Mouse (Mus musculus) MEL (cell line): ENCODE measurements around the gene Tnfrsf25. TPM values are rescaled to one million over a fixed set of nuclear protein-coding genes. Genes with fewer than 3 reads are reported as not detected.

Source experiments
- DNase-seq: peaks from one replicate; pipeline ENCODE4 v3.0.0; 2011; ENCODE audit warnings: low read depth, low spot score
- H3K27ac ChIP-seq: 2 replicates; pipeline ENCODE4 v1.5.1; 2012; ENCODE audit warnings: low read depth, mild to moderate bottlenecking, control low read depth, low read length, moderate library complexity; ENCODE audit not compliant: control insufficient read depth
- H3K27me3 ChIP-seq, 2 experiments: fragments of 150-350 bp in 1 of 2; sonication (generic) in 1 of 2; 2 replicates each; pipeline ENCODE4 v1.6.1; 2012; ENCODE audit warnings: low read length in 2 of 2, mild to moderate bottlenecking in 2 of 2, improper control_type of control experiment in 1 of 2, moderate library complexity in 1 of 2; ENCODE audit not compliant: insufficient read depth in 2 of 2, control insufficient read depth in 1 of 2
- H3K36me3 ChIP-seq, 2 experiments: 2 replicates each; pipeline ENCODE4 v1.6.1; 2012 to 2014; ENCODE audit warnings: low read length in 2 of 2, improper control_type of control experiment in 1 of 2, inconsistent platforms in 1 of 2, mild to moderate bottlenecking in 1 of 2; ENCODE audit not compliant: insufficient read depth in 2 of 2, control insufficient read depth in 1 of 2
- H3K4me1 ChIP-seq, 2 experiments: fragments of 150-350 bp in 1 of 2; sonication (generic) in 1 of 2; 2 replicates each; pipeline ENCODE4 v1.6.1; 2012; ENCODE audit warnings: low read length in 2 of 2, improper control_type of control experiment in 1 of 2, mild to moderate bottlenecking in 1 of 2; ENCODE audit not compliant: insufficient read depth in 2 of 2, control insufficient read depth in 1 of 2
- H3K4me3 ChIP-seq, 2 experiments: fragments of 150-350 bp in 1 of 2; sonication (generic) in 1 of 2; 2 replicates each; pipeline ENCODE4 v1.5.1; 2012; ENCODE audit warnings: low read depth in 2 of 2, low read length in 2 of 2, mild to moderate bottlenecking in 2 of 2, moderate library complexity in 2 of 2, control low read depth in 1 of 2, improper control_type of control experiment in 1 of 2; ENCODE audit not compliant: control insufficient read depth in 1 of 2, insufficient read depth in 1 of 2
- H3K79me2 ChIP-seq: 2 replicates; pipeline ENCODE4 v1.6.1; 2012; ENCODE audit warnings: mild to moderate bottlenecking, low read length, moderate library complexity; ENCODE audit not compliant: control insufficient read depth, poor library complexity, insufficient read depth
- H3K9ac ChIP-seq: 2 replicates; pipeline ENCODE4 v1.6.1; 2012; ENCODE audit warnings: low read depth, mild to moderate bottlenecking, control low read depth, low read length, moderate library complexity; ENCODE audit not compliant: control insufficient read depth, poor library complexity, severe bottlenecking
- H3K9me3 ChIP-seq: fragments of 150-350 bp; sonication (generic); replicated peaks from 2 replicates; pipeline ENCODE4 v1.6.1; 2012; ENCODE audit warnings: mild to moderate bottlenecking, low read length, improper control_type of control experiment, moderate library complexity; ENCODE audit not compliant: insufficient read depth
- CHD1 ChIP-seq: IDR thresholded peaks from 2 replicates; pipeline ENCODE4 v1.6.1; 2012; ENCODE audit warnings: low read depth, mild to moderate bottlenecking, inconsistent platforms, low read length, improper control_type of control experiment
- CTCF ChIP-seq, 3 experiments: IDR thresholded peaks in 2 of 3; conservative IDR thresholded peaks in 1 of 3; 2 replicates each; pipeline ENCODE4 v1.5.1; 2011 to 2012; ENCODE audit warnings: low read length in 3 of 3, low read depth in 2 of 3, mild to moderate bottlenecking in 2 of 3, improper control_type of control experiment in 1 of 3, inconsistent platforms in 1 of 3, mixed read lengths in 1 of 3, moderate library complexity in 1 of 3; ENCODE audit not compliant: control insufficient read depth in 1 of 3, insufficient read depth in 1 of 3, poor library complexity in 1 of 3, severe bottlenecking in 1 of 3
- ELF1 ChIP-seq: IDR thresholded peaks from 2 replicates; pipeline ENCODE4 v1.6.1; 2014; ENCODE audit warnings: low read depth, mild to moderate bottlenecking, inconsistent platforms, low read length, improper control_type of control experiment, moderate library complexity
- KAT2A ChIP-seq: conservative IDR thresholded peaks from 2 replicates; pipeline ENCODE4 v1.6.1; 2012; ENCODE audit warnings: low read depth, low read length, improper control_type of control experiment, inconsistent platforms
- MAX ChIP-seq: IDR thresholded peaks from 2 replicates; pipeline ENCODE4 v1.6.1; 2011; ENCODE audit warnings: low read length, improper control_type of control experiment
- MAZ ChIP-seq: IDR thresholded peaks from 2 replicates; pipeline ENCODE4 v1.6.1; 2012; ENCODE audit warnings: low read depth, mild to moderate bottlenecking, inconsistent platforms, low read length, improper control_type of control experiment
- NELFE ChIP-seq: IDR thresholded peaks from 2 replicates; pipeline ENCODE4 v1.6.1; 2011; ENCODE audit warnings: low read depth, low read length, improper control_type of control experiment
- NRF1 ChIP-seq: IDR thresholded peaks from 2 replicates; pipeline ENCODE4 v1.6.1; 2014; ENCODE audit warnings: low read depth, mild to moderate bottlenecking, inconsistent platforms, low read length, improper control_type of control experiment, moderate library complexity; ENCODE audit not compliant: poor library complexity, insufficient read depth, severe bottlenecking
- POLR2A ChIP-seq, 2 experiments: IDR thresholded peaks; 2 replicates each; pipeline ENCODE4 v1.6.1; 2011 to 2012; ENCODE audit warnings: low read length in 2 of 2, mild to moderate bottlenecking in 2 of 2, control low read depth in 1 of 2, improper control_type of control experiment in 1 of 2, low read depth in 1 of 2, moderate library complexity in 1 of 2; ENCODE audit not compliant: control insufficient read depth in 1 of 2, insufficient read depth in 1 of 2, poor library complexity in 1 of 2
- RCOR1 ChIP-seq: IDR thresholded peaks from 2 replicates; pipeline ENCODE4 v1.6.1; 2012; ENCODE audit warnings: low read depth, mild to moderate bottlenecking, inconsistent platforms, low read length, improper control_type of control experiment
- SIN3A ChIP-seq: IDR thresholded peaks from 2 replicates; pipeline ENCODE4 v1.6.1; 2012; ENCODE audit warnings: low read length, improper control_type of control experiment, inconsistent platforms
- TAL1 ChIP-seq: IDR thresholded peaks from 2 replicates; pipeline ENCODE4 v1.6.1; 2012; ENCODE audit warnings: mild to moderate bottlenecking, inconsistent platforms, low read length, moderate library complexity, mixed read lengths
- TCF12 ChIP-seq: IDR thresholded peaks from 2 replicates; pipeline ENCODE4 v1.6.1; 2014; ENCODE audit warnings: low read depth, mild to moderate bottlenecking, inconsistent platforms, low read length, improper control_type of control experiment, moderate library complexity
- UBTF ChIP-seq: IDR thresholded peaks from 2 replicates; pipeline ENCODE4 v1.6.1; 2012; ENCODE audit warnings: low read depth, mild to moderate bottlenecking, inconsistent platforms, low read length, improper control_type of control experiment, moderate library complexity, borderline replicate concordance; ENCODE audit not compliant: insufficient read depth
- ZKSCAN1 ChIP-seq: IDR thresholded peaks from 2 replicates; pipeline ENCODE4 v1.6.1; 2012; ENCODE audit warnings: low read depth, mild to moderate bottlenecking, inconsistent platforms, low read length, improper control_type of control experiment, moderate library complexity
- ZMIZ1 ChIP-seq: IDR thresholded peaks from 2 replicates; pipeline ENCODE4 v1.6.1; 2012; ENCODE audit warnings: low read depth, mild to moderate bottlenecking, inconsistent platforms, low read length, improper control_type of control experiment, moderate library complexity
- polyA plus RNA-seq, 2 experiments: library from polyadenylated mRNA; stranded (reverse) in 1 of 2; unstranded in 1 of 2; fragments of >175 nt in 1 of 2; fragments of >200 nt in 1 of 2; gene quantifications; 2 replicates each; pipeline versions ENCODE4 v1.2.1 to v1.2.4; 2012; ENCODE audit warnings: low replicate concordance in 2 of 2, low read depth in 1 of 2; ENCODE audit not compliant: insufficient read length in 2 of 2, insufficient read depth in 1 of 2, missing spikeins in 1 of 2
- total RNA-seq: library from RNA; depleted of rRNA; stranded (reverse); fragments of 300-350 nt; gene quantifications from 2 replicates; pipeline ENCODE4 v1.2.3, GENCODE M21; 2012

The Tnfrsf25 gene
- total and polyA plus RNA-seq, 3 experiments, result 0.97 to 1.1 TPM; not detected in 1

- Histone ChIP-seq H3K4me3 (no peak overlapping the region), H3K9ac (no peak overlapping the region), H3K27me3 (no peaks in the 10 kb centered on the region), H3K36me3 (no peaks in the 10 kb centered on the region), H3K4me1 (no peaks in the 10 kb centered on the region), H3K79me2 (no peaks in the 10 kb centered on the region), H3K27ac (no peak overlapping the region), H3K9me3 (no peaks in the 10 kb centered on the region)
- TF ChIP-seq CHD1, result no peak
- TF ChIP-seq TAL1, result no peak
- TF ChIP-seq ZKSCAN1, result no peak
- DNase-seq, result no peak
Observed at GRCm38 (mm10) chr4:152070494-152071396, 45.0 kb upstream of the Tnfrsf25 start.

- Histone ChIP-seq H3K36me3 (no peaks in the 10 kb centered on the region), H3K9ac (no peak within 1 kb of the TSS), H3K27ac (no peak within 1 kb of the TSS), H3K4me1 (no peaks in the 10 kb centered on the region), H3K79me2 (no peaks in the 10 kb centered on the region), H3K9me3 (no peaks in the 10 kb centered on the region), H3K4me3 (no peak within 1 kb of the TSS), H3K27me3 (no peaks in the 10 kb centered on the region)
- no peak for TF ChIP-seq MAZ
- no peak for TF ChIP-seq TCF12
- TF ChIP-seq CTCF (IDR thresholded peaks at IDR 0.05 in 2 of 3, conservative IDR thresholded peaks at IDR 0.05 in 1 of 3; ENCODE audit: control insufficient read depth in 1 of 3, insufficient read depth in 1 of 3, low read depth in 2 of 3, low read length in 3 of 3, poor library complexity in 1 of 3, severe bottlenecking in 1 of 3), result no peak
- TF ChIP-seq MAX, result no peak
- no peak for TF ChIP-seq ELF1
- no peak for TF ChIP-seq NRF1
- no peak for TF ChIP-seq UBTF
- no peak for TF ChIP-seq NELFE
- no peak for TF ChIP-seq SIN3A
- no peak for TF ChIP-seq POLR2A (IDR thresholded peaks at IDR 0.05; ENCODE audit: control insufficient read depth in 1 of 2, insufficient read depth in 1 of 2, low read depth in 1 of 2, low read length in 2 of 2, poor library complexity in 1 of 2)
- TF ChIP-seq KAT2A, result no peak
- no peak for TF ChIP-seq ZKSCAN1
- no peak for TF ChIP-seq RCOR1
- no peak for TF ChIP-seq ZMIZ1
- DNase-seq, result no peak
Observed at GRCm38 (mm10) chr4:152072121-152072601, 43.6 kb upstream of the Tnfrsf25 start, which contains the start of gene Plekhg5. Gene Plekhg5 (plus strand): TSS chr4:152072498.
